Mouse (Mus musculus): ENCODE data around the gene Myoz1. TPM values are rescaled to one million over a fixed set of nuclear protein-coding genes. Genes with fewer than 3 reads are reported as not detected.

Gene Myoz1
- total and polyA plus RNA-seq, 2 experiments from 2014 or later = 0.30 to 0.57 TPM

- Histone ChIP-seq H3K4me2 (ENCODE audit: low read depth) (peak overlapping the region; percentile 71), H3K9me3 (ENCODE audit: low read length) (no peaks in the 10 kb centered on the region), H3K9ac (no peak overlapping the region), H3K36me3 (ENCODE audit: insufficient read depth) (peaks cover 28% of the 10 kb centered on the region), H3K4me3 (ENCODE audit: low read depth, low read length) (peak overlapping the region; percentile 83), H3K27me3 (ENCODE audit: insufficient read depth, low read length) (no peaks in the 10 kb centered on the region), H3K4me1 (ENCODE audit: insufficient read depth) (peaks cover 28% of the 10 kb centered on the region), H3K27ac (ENCODE audit: low read depth, low read length) (0 out of 2 replicates have a peak overlapping the region, but pooled peaks have one; percentile 10)
- peak; percentile 65 for DNase-seq
- WGBS = 12% methylated on average over 1 of the region's 1 CpGs
- 0 out of 2 replicates have a peak, but pooled peaks have one; percentile 18 for ATAC-seq
- peak; percentile 68 for TF ChIP-seq CTCF (IDR thresholded peaks at IDR 0.05; ENCODE audit: low read depth)
These were observed 40.6 kb upstream of the Myoz1 start for GRCm38 (mm10) chr14:20696986-20697385.

- Histone ChIP-seq H3K9ac (peak overlapping the region; percentile 86), H3K4me1 (ENCODE audit: insufficient read depth) (peaks cover 28% of the 10 kb centered on the region), H3K4me2 (ENCODE audit: low read depth) (peak overlapping the region; percentile 71), H3K27ac (ENCODE audit: low read depth, low read length) (peak overlapping the region; percentile 95), H3K9me3 (ENCODE audit: low read length) (no peaks in the 10 kb centered on the region), H3K27me3 (ENCODE audit: insufficient read depth, low read length) (no peaks in the 10 kb centered on the region), H3K4me3 (ENCODE audit: low read depth, low read length) (peak overlapping the region; percentile 83), H3K36me3 (ENCODE audit: insufficient read depth) (peaks cover 38% of the 10 kb centered on the region)
- ATAC-seq (no peak), DNase-seq (peak; percentile 13)
- WGBS = 11% methylated on average over 27 of the region's 27 CpGs
- TF ChIP-seq CTCF (IDR thresholded peaks at IDR 0.05; ENCODE audit: low read depth) = no peak
These were observed 39.6 kb upstream of the Myoz1 start for GRCm38 (mm10) chr14:20695761-20696520.

- H3K36me3 ChIP-seq (ENCODE audit: insufficient read depth) = peaks cover 43% of the 10 kb centered on the region
- H3K4me1 ChIP-seq (ENCODE audit: insufficient read depth) = peaks cover 28% of the 10 kb centered on the region
- no peaks in the 10 kb centered on the region for H3K27me3 ChIP-seq (ENCODE audit: insufficient read depth, low read length)
- no peaks in the 10 kb centered on the region for H3K9me3 ChIP-seq (ENCODE audit: low read length)
- no peak for TF ChIP-seq CTCF (IDR thresholded peaks at IDR 0.05; ENCODE audit: low read depth)
- peak within 1 kb of the TSS; percentile 83 for H3K4me3 ChIP-seq (ENCODE audit: low read depth, low read length)
- WGBS = 1% methylated on average over 102 of the region's 111 CpGs
- peak within 1 kb of the TSS; percentile 95 for H3K27ac ChIP-seq (ENCODE audit: low read depth, low read length)
- peak within 1 kb of the TSS; percentile 86 for H3K9ac ChIP-seq
- peak within 1 kb of the TSS; percentile 71 for H3K4me2 ChIP-seq (ENCODE audit: low read depth)
- ATAC-seq (peak; percentile 93), DNase-seq (peak; percentile 94)
These were observed 38.8 kb upstream of the Myoz1 start, which contains the start of gene Fut11 for GRCm38 (mm10) chr14:20694884-20695760. TSS of gene Fut11 (plus strand) at chr14:20694968.

- Histone ChIP-seq H3K4me3 (ENCODE audit: low read depth, low read length) (peak overlapping the region; percentile 83), H3K9me3 (ENCODE audit: low read length) (no peaks in the 10 kb centered on the region), H3K27ac (ENCODE audit: low read depth, low read length) (peak overlapping the region; percentile 95), H3K27me3 (ENCODE audit: insufficient read depth, low read length) (no peaks in the 10 kb centered on the region), H3K4me2 (ENCODE audit: low read depth) (peak overlapping the region; percentile 71), H3K4me1 (ENCODE audit: insufficient read depth) (peaks cover 28% of the 10 kb centered on the region), H3K36me3 (ENCODE audit: insufficient read depth) (peaks cover 50% of the 10 kb centered on the region), H3K9ac (peak overlapping the region; percentile 86)
- 47% methylated on average over 13 of the region's 13 CpGs for WGBS
- ATAC-seq (no peak), DNase-seq (no peak)
- no peak for TF ChIP-seq CTCF (IDR thresholded peaks at IDR 0.05; ENCODE audit: low read depth)
These were observed 38.0 kb upstream of the Myoz1 start for GRCm38 (mm10) chr14:20694185-20694883.

- no peak overlapping the region for H3K4me2 ChIP-seq (ENCODE audit: low read depth)
- H3K9me3 ChIP-seq (ENCODE audit: low read length) = no peaks in the 10 kb centered on the region
- no peak overlapping the region for H3K4me3 ChIP-seq (ENCODE audit: low read depth, low read length)
- H3K27me3 ChIP-seq (ENCODE audit: insufficient read depth, low read length) = no peaks in the 10 kb centered on the region
- WGBS = 95% methylated on average over 10 of the region's 10 CpGs
- H3K27ac ChIP-seq (ENCODE audit: low read depth, low read length) = no peak overlapping the region
- TF ChIP-seq CTCF (IDR thresholded peaks at IDR 0.05; ENCODE audit: low read depth) = no peak
- H3K9ac ChIP-seq = no peak overlapping the region
- DNase-seq (no peak), ATAC-seq (no peak)
- H3K36me3 ChIP-seq (ENCODE audit: insufficient read depth) = peaks cover 57% of the 10 kb centered on the region
- peaks cover 26% of the 10 kb centered on the region for H3K4me1 ChIP-seq (ENCODE audit: insufficient read depth)
These were observed 37.3 kb upstream of the Myoz1 start for GRCm38 (mm10) chr14:20693589-20694101.

- Histone ChIP-seq H3K4me3 (ENCODE audit: low read depth, low read length) (no peak overlapping the region), H3K4me2 (ENCODE audit: low read depth) (no peak overlapping the region), H3K36me3 (ENCODE audit: insufficient read depth) (peaks cover 71% of the 10 kb centered on the region), H3K27me3 (ENCODE audit: insufficient read depth, low read length) (no peaks in the 10 kb centered on the region), H3K9me3 (ENCODE audit: low read length) (no peaks in the 10 kb centered on the region), H3K4me1 (ENCODE audit: insufficient read depth) (peaks cover 11% of the 10 kb centered on the region), H3K27ac (ENCODE audit: low read depth, low read length) (no peak overlapping the region), H3K9ac (no peak overlapping the region)
- DNase-seq (no peak), ATAC-seq (no peak)
- 94% methylated on average over 6 of the region's 6 CpGs for WGBS
- TF ChIP-seq CTCF (IDR thresholded peaks at IDR 0.05; ENCODE audit: low read depth) = no peak
These were observed 35.4 kb upstream of the Myoz1 start for GRCm38 (mm10) chr14:20691772-20692171.

Measured in forebrain, postnatal 0 days (tissue).